Mouse (Mus musculus) retina, embryonic 14.5 days (tissue): Measurements from ENCODE around the gene Cald1.

Experiments used
- DNase-seq: peaks from one replicate; pipeline ENCODE4 v3.0.0-alpha.2; 2015; ENCODE audit warnings: low spot score

Gene Cald1

DNA sequence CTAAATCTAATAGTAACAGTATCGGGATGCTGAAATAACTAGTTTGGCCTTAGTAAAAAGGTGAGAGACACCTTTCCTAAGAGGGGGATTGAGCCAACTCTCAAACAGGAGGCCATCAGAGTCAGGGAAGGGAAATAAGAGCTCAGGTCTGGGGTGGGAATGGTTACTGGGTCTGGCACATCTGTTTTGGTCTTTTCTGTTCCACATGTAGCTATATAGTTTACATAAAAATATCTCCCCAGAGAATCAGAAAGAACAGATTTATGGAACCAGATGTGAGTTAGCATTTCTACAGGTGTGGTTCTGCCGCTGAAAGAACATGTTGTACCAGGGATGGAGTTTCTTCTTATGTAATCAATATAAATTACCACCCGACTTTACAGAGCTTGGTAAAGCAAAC, 17.1 kb downstream of the Cald1 start:
- DNase-seq: no peak

- no peak for DNase-seq
These were observed 21.2 kb downstream of the Cald1 start for GRCm38 (mm10) chr6:34619494-34619893.

- no peak for DNase-seq
These were observed 21.9 kb downstream of the Cald1 start for GRCm38 (mm10) chr6:34620242-34620641.

DNA sequence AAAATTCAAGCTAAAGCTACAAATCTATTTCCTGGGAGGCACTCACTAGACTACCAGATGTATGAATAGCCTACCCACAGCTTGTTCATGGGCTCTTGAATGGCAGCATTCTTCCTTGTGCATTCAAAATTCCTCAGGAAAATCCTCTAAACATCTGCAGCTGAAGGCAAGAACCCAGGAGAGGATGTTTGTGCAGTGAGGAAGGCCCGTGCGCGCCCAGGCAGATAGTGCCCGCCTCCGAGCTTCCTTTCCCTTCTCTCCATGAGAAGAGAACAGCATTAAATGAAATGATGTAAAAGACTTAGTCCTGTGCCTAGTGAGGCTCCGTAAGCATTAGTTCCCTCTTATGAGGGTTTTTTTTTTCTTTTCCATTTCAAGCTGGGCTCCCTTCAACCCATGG, 24.6 kb downstream of the Cald1 start:
- no peak for DNase-seq

GRCm38 (mm10) chr6:34623290-34623689, 25.0 kb downstream of the Cald1 start:
- DNase-seq: peak; percentile 26

- DNase-seq: no peak
These were observed 26.2 kb downstream of the Cald1 start for GRCm38 (mm10) chr6:34624536-34624935.

GRCm38 (mm10) chr6:34626586-34627245, 28.4 kb downstream of the Cald1 start:
- DNase-seq: no peak

DNA sequence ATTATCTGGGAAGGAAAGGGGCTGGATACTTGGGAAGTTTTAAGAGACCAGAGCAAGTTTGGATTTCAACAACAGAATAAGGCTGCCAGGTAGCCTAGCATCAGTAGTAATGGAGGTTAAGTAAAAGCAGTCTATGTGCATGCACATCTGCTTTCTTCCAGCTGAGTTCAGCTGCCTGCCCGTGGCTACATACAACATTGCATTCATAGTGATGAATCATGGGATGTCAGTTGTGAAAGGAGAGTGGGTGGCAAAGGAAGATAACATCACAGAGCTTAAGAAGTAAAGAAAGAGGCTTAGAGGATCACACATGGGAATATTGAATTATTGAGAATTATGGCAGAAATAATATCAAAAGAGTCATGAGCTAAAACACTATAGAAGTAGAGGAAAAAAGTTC, 29.8 kb downstream of the Cald1 start:
- DNase-seq: no peak

- DNase-seq: no peak
These were observed 35.5 kb downstream of the Cald1 start for GRCm38 (mm10) chr6:34633776-34634175.

DNA sequence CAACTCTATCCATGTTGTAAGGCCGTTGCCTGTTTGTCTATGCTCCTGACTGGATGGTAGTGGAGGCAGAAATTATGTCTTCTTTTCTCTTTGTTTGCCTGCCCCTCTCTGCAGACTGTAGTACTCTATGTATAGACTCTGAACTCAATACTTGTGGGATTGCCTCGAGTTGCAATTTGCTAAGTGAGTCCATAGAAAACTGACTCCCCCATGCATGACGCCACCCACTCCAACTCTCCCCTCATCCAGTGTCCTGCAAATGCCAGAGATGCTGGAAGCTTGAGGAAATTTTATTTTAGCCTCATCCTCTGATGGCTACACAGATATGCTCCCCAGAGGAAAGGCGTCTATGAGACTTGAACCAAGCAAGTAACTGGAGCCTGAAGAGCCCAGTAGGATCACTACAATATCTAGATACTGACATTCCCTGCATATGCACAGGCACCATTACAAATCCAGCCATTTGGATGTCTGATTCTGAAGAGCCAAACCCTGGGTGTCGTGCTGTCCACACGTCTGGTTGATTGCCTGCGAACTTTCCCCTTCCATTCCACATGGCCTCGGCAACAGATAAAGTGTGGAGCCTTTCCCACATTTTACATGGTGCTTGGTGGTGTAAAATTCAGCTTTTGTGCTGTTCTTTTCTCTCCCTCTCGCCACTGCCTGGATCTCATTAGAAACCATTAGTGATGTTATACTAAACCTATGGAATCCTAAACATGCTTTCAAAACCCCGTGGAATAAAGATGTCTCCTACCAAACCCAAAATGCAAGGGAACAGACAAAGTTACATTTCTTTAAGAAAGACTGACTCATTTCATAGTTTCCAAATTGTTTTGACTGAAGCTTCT, 39.5 kb downstream of the Cald1 start:
- no peak for DNase-seq

DNA sequence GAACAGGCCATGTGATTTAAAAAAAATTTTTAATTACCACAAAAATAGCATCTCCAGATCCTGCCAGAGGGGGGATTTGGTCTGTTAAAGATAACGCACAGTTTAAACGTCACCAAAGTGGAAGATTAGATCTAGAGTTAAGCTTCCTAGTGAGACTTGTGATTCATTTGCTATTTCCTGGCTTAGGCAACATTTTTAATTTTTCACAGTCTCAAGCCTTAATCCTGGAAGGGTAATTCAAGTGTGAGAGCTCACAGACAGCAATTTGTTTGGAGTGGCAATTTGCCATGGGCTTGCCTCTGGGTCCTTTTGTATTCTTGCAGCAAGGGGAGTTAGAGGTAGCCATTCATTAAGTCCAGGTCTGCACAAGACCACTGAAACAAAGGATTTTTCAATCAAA, 40.4 kb downstream of the Cald1 start:
- DNase-seq: no peak

GRCm38 (mm10) chr6:34640226-34640625, 41.9 kb downstream of the Cald1 start:
- no peak for DNase-seq

GRCm38 (mm10) chr6:34641081-34641480, 42.8 kb downstream of the Cald1 start:
- no peak for DNase-seq

DNA sequence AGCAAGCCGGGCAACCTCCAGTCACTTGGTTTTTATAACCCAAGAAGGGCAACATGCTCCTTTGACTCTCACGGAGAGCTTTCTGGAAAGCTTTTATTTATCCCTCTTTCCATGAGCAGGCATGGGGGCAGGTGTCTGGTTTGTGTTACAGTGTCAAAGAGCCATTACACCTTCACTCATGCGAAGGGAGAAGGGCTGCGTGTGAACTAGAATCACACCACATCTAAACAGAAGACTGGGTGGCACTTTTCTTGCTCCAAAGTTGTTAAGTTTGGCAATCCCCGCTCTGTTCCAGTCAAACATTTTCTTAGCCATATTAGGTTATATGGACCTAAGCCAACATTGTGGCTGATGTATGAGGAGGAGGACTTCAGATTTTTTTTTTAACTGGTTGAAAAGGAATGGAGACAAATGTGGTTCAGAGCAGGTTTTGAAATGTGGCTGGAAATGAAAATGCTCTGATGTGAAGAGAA, 43.8 kb downstream of the Cald1 start:
- no peak for DNase-seq

DNA sequence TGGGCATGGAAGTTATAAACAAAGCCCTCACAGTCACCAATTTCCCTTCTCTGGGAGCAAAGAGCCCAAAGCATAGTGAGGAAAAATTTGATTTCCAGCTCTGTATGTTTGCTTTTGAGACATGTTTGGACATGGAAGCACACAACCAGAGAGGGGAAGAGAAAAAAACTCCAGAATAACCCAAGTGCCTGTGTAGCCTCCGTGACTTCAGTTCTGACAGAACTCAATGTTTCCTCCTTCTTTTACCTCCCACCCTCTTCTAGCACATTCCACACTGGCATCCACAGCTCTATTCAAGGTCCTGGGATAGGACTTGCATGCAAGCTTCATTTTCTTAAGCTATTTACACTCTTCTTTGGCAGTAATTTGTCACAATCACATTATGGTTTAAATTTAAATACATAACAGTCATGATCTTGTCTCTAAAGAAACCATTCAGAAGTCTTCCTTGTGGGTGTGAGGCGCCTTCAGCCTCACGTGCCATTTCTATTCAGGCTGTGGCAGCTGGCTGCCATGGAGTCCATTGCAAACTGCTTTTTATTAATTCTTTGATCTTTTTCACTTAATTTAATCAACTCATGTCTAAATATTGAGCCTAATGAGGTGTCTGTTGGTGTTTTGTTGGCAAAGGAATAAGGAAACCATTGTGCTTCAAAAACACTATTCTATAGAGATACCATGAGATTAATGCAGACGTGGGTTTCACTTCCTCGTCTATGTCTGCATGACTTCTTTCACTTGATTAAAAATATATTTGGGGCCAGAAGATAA, 49.9 kb downstream of the Cald1 start:
- no peak for DNase-seq

- DNase-seq: no peak
These were observed 53.0 kb downstream of the Cald1 start for GRCm38 (mm10) chr6:34651298-34651697.

- no peak for DNase-seq
These were observed 57.4 kb downstream of the Cald1 start for GRCm38 (mm10) chr6:34655719-34656118.

DNA sequence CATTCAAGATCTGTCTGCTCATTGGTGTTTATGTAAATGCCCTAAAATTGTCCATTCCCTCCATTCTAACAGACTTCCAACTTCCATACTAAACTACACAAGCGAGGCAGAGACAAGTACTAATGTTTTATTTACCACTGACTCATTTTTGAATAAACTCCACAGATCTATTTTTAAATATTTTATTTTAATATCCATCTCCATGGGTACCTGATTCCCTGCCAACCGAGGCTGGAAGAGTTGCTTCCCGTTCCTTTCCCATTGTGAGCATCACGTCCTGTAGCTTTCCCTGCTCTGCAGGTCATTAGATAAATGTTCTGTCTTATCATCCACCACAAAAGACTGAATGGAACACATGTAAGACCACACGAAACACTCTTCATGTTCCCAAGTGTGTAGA, 60.5 kb downstream of the Cald1 start:
- DNase-seq: no peak

DNA sequence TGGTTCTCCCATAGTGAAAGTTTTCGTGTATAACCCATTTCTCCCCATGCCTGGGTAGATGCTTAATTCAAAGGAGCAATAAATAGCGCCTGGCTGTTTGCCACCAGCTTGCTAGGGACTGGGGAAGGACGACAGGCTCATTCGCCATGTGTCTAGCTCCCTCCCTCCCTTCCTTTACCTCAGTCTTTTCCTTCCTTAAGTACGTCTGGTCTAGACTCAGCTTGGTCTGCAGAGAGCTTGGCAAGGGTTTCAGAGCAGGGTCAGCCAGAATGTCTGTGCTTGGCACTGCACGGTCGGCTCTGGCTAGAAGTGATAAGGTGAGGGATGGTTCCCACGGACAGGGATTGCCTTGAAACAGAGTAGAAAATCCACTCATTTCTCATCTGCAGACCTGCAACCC, 62.4 kb downstream of the Cald1 start:
- no peak for DNase-seq

- no peak for DNase-seq
These were observed 64.3 kb downstream of the Cald1 start for GRCm38 (mm10) chr6:34662626-34663025.

DNA sequence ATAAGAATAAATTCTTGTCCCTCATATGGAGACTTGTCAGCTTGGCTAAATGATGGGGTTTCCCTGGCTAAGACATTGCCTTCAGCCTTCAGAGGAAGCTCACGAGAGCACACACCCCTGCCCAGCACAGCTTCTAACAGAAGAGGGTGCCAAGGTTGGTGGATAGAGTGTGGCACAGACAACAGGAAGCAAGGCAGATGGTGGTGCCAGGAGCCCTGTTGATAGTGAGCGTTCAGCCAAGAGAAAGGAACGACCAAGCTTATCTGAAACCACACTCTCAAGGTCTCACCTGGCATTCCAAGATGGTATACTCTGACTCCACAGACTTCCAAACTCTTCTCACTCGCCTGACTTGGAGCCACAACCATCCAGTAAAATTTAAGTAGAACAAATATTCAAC, 66.0 kb downstream of the Cald1 start:
- DNase-seq: no peak

DNA sequence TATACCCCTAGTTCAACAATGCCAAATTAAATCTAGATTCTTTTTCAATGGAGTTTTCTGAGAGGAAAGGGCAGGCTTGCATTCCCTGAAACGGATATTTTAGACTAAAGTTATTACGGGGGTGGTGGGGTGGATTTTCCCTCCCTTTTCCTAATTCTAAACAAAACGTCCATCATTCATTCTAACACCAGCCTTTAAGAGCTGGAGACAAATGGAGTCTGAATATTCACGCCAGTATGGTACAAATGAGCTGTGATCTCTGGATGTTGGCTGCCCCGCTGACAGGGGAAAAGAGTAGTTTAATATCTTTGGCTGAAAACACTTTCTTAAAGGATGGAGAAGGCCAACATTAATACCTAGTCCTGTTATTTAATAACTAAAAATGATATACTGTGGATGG, 66.4 kb downstream of the Cald1 start:
- DNase-seq: no peak

DNA sequence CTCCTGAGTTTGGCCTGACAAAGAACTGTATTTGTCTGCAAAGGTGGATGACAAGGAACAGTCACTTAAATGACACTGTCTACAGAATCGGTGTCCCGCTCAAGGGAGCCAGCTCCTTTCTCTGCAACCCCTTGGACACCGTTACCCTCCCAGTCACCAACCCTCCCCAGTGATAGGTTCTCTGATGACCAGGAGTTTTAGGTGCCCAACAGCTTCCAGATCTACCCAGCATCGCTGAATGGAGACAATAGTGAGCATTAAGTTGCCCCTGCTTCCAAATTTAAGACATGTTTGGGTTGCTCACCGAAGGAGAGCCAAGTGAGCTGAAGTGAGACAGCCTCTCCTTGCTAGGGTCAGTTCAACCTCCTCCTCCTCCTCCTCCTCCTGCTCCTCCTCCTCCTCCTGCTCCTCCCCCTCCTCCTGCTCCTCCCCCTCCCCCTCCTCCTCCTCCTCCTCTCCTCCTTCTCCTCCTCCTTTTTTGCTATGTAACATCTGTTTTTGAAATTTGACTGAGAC, 70.5 kb downstream of the Cald1 start:
- DNase-seq: no peak
